Mouse (Mus musculus): ENCODE results near the gene Il23a.
A peak's percentile ranks its signal among the peaks of the same experiment; 100 is the strongest.
"Not testable (repeated sequence)": the region's sequence is repeated elsewhere in the genome, so short reads cannot be mapped to it uniquely, and the experiment has no call there.

Gene Il23a

DNA sequence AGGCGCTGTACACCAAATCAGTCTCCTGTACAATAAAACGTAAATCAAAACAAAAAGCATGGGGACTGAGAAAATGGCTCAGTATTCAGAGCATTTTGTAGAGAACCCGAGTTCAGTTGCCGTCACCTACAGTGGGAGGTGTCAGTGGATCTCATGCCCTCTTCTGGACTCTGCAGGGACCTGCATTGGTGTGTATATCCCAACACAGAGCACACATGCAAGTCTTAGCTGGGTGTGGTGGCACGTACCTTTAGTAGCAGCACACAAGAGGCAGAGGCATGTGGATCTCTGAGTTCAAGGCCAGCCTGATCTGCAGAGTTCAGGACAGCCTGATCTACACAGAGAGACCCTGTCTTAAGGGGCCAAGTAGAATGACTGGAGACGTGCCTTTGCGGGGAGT is 11.1 kb upstream of the Il23a start:
- DNase-seq (ENCODE audit: low read depth in 2 of 2, low spot score in 2 of 2), result no peak

GRCm38 (mm10) chr10:128303126-128304021 is 4.8 kb upstream of the Il23a start, which contains the start of gene Pan2:
Gene Pan2 (plus strand): TSS chr10:128303335.
- peak; percentile 98 to 99 for DNase-seq (ENCODE audit: low read depth in 2 of 2, low spot score in 2 of 2)

GRCm38 (mm10) chr10:128302785-128303125 is 4.2 kb upstream of the Il23a start:
- DNase-seq (ENCODE audit: low read depth in 2 of 2, low spot score in 2 of 2), result no peak

DNA sequence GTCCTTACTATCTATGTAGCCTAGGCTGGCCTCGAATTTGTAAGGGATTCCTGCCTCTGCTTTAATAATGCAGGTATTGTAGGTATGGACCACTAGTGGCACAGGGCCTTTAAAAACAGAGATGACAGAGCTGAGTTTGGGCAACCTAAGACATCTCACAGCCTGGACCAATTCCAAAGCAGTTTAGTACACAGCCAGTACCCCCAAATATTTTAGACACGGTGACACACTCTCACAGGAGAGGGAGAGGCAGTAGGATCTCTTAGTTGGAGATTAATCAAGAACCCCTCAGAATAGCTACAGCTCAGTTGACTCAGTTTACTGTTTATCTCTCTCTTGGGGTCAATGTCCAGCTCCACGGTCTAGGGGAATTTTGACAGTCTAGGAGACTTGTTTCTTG is 3.8 kb upstream of the Il23a start:
- DNase-seq (ENCODE audit: low read depth in 2 of 2, low spot score in 2 of 2), result no peak

DNA sequence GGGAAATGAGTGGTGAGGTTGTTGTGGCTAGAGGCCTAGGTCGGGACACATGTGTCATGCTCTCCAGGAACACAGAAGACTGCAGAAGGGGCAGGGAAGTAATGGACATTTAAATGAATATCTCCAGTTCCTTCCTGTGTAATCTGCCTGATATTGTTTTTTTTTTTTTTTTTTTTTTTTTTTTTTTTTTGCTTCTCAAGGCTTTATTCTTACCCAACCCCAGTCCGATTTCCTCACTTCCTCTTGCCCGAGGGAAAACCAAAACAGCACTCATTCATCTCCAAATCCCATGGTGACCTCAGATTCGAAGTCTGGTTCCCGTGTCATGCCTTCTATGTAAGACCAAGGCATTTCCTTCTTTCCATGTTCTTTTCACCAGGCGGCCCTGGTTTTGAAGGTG is 309 bp downstream of the Il23a start:
- DNase-seq (ENCODE audit: low read depth in 2 of 2, low spot score in 2 of 2), result no peak

DNA sequence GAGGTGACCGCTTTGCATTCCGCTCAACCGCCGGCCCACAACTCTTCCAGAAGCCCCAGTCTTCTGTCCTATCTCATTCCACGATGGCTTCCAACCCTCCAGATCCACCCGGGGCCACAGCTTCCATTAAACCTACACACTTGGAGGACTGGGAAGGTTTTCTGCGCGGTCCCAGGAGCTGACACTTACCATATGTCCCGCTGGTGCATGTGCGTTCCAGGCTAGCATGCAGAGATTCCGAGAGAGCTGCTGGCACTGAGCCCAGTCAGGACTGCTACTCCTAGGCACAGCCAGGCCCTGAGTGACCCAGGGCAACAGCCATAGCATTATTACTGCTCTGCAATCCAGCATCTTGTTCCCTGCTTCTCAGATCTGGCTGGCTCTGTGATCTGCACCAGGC is 930 bp downstream of the Il23a start:
- DNase-seq (ENCODE audit: low read depth in 2 of 2, low spot score in 2 of 2), result no peak

DNA sequence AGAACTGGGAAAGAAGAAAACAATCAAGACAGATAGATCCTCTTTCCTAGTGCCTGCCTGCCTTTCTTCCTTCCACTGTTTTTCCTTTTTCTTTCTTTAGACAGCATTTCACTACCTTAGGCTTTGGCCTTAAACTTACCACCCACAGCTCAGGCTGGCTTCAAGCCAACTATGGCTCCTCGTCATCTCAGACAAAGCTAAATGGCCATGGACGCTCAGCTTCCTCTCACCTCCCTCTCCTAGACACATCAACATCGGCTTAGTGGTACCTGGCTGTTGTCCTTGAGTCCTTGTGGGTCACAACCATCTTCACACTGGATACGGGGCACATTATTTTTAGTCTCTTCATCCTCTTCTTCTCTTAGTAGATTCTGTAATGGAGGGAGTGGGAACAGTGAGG is 1.3 kb downstream of the Il23a start:
- DNase-seq (ENCODE audit: low read depth in 2 of 2, low spot score in 2 of 2), result no peak

DNA sequence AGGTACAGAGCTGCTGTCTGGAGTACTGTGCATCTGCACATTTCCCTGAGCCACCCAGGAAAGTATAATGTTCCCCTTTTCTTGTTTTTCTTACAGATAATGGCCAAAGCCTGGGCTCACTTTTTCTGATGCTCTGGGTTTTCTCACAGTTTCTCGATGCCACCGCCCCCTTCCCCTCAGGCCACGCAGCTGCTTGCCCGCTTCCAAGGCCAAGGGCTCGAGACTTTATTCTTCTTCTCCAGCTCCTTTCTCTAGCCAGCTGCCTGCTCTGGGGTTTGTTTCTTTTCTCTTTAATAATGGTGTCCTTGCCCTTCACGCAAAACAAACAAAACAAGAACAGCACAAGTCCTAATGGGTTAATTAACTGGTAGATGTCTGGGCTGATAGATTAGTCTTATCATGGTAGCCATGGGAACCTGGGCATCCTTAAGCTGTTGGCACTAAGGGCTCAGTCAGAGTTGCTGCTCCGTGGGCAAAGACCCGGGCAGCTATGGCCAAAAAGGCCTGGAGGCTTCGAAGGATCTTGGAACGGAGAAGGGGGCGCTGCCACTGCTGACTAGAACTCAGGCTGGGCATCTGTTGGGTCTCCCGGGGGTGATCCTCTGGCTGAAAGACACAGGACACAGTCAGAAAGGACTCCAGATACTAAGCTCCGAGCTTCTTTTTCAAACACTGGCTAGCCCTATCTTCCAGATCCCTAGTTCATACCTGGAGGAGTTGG is 2.0 kb downstream of the Il23a start:
- DNase-seq (ENCODE audit: low read depth in 2 of 2, low spot score in 2 of 2), result no peak

GRCm38 (mm10) chr10:128290594-128290993 is 8.0 kb downstream of the Il23a start:
- DNase-seq (ENCODE audit: low read depth in 2 of 2, low spot score in 2 of 2), result not testable (repeated sequence)

DNA sequence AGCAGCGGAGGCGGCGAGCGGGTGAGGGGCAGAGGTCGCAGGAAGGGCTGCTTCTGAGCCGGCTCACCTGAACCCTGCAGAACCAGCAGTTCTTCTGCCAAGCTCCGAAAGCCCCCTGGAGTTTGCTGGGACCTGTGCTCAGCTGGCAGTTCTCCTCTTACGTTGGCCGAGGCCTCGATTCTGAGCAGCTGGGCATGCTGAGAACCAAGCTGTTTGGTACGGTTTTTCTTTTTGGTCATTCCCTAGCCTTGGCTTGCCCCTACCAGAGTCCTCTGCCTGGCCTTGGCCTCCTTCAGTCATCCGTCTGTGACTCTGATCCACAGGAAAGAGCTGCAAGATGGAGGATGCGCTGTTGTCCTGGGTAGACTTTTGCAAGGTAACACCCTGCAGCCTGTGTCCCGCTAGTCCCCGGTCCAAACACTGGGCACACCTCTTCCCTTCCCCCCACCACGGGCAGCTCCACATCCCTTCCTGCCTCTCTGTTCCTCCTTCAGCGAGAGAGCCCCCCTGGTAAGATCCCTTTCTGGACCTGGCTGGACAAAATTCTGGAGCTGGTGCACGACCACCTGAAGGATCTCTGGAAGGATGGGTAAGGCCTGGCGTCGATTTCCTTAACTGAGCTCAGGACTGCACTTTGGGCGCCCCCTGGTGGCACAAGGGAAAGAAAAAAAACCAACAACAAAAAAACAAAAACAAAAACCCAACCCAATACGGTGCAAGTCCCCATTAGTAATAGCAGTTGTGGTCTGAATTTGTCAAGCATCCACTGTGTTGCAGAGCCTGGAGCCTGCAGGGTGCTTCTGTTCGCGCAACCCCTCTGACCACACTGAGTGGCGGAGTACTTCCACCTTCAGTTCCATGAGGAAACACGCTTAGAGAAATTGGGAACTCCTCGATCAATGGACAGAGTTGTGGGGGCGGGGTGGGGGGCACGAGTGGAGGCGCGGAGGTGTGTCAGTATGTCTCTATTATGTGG is 14.7 kb downstream of the Il23a start:
- DNase-seq (ENCODE audit: low read depth in 2 of 2, low spot score in 2 of 2), result peak; percentile 35 to 61

DNA sequence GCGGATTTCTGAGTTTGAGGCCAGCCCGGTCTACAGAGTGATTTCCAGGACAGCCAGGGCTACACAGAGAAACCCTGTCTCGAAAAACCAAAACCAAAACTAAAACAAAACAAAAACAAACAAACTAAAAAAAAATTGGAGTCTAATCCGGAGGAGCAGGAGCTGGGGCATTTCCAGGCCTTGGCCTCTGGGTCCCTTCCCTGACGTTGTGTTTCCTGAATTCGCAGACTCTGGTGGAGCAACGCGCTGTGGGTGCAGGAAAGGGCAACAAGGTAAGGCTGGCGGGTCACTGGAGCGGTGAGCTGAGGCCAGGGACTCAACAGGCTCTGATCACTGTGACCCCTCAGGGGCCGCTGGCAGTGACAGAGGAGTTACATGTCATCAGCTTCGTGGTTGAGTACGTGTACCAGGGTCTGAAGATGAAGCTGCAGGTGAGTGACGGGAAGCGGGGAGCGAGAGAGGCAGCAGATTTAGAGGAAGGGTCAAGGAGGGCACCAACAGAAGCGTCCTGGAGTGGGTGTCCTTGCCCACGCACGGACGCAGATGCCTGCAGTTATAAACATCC is 15.6 kb downstream of the Il23a start:
- no peak for DNase-seq (ENCODE audit: low read depth in 2 of 2, low spot score in 2 of 2)

GRCm38 (mm10) chr10:128281682-128282081 is 16.9 kb downstream of the Il23a start:
- no peak for DNase-seq (ENCODE audit: low read depth in 2 of 2, low spot score in 2 of 2)

DNA sequence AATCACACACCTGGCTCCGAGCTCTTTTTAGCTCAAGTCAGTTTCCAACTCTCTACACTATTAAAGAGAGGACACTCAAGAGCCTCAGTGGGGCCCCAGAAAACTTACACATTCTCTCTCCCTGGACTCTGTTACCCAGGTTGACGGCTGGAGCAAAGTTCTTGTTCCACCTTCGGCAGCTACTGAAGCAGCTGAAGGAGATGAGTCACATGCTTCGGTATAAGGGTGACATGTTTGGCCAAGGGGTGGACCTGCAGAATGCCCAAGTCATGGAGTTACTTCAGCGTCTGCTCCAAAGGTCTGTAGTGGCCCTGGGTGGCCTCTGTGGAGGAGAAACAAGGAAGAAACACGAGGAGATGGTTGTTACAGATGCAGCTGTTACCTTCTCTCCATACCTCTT is 17.6 kb downstream of the Il23a start:
- DNase-seq (ENCODE audit: low read depth in 2 of 2, low spot score in 2 of 2), result no peak

GRCm38 (mm10) chr10:128278158-128278557 is 20.4 kb downstream of the Il23a start:
- DNase-seq (ENCODE audit: low read depth in 2 of 2, low spot score in 2 of 2), result no peak

- DNase-seq (ENCODE audit: low read depth in 2 of 2, low spot score in 2 of 2), result not testable (repeated sequence)
Measured at GRCm38 (mm10) chr10:128275374-128275773, 23.2 kb downstream of the Il23a start.

DNA sequence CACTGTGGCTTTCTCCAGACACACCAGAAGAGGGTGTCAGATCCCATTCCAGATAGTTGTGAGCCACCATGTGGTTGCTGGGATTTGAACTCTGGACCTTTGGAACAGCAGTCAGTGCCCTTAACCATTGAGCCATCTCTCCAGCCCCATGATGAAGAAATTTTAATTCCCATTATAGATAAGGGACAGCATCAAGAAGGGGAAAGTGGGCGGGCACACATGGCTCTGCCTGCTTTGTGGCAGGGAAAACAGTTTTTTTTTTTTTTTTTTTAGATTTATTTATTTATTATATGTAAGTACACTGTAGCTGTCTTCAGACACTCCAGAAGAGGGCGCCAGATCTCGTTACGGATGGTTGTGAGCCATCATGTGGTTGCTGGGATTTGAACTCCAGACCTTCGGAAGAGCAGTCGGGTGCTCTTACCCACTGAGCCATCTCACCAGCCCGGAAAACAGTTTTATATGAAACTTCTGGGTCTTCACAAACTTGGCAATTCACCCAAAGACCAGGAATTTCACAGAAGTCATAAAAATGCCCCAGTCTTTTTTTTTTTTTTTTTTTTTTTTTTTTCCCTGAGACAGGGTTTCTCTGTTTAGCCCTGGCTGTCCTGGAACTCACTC is 25.6 kb downstream of the Il23a start:
- DNase-seq (ENCODE audit: low read depth in 2 of 2, low spot score in 2 of 2), result not testable (repeated sequence)

GRCm38 (mm10) chr10:128271883-128272282 is 26.7 kb downstream of the Il23a start:
- DNase-seq (ENCODE audit: low read depth in 2 of 2, low spot score in 2 of 2), result no peak

- DNase-seq (ENCODE audit: low read depth in 2 of 2, low spot score in 2 of 2), result no peak
Measured at GRCm38 (mm10) chr10:128270866-128271265, 27.7 kb downstream of the Il23a start.

- peak; percentile 86 to 88 for DNase-seq (ENCODE audit: low read depth in 2 of 2, low spot score in 2 of 2)
Measured at GRCm38 (mm10) chr10:128270287-128270841, 28.2 kb downstream of the Il23a start, which contains the start of gene Stat2. Gene Stat2 (plus strand): TSS chr10:128270559.
